Mouse (Mus musculus): ENCODE results near the gene Ptprh.

The Ptprh gene

GRCm38 (mm10) chr7:4502421-4503090, 101.3 kb downstream of the Ptprh start:
- no peak for DNase-seq (ENCODE audit: low read depth, low spot score)

DNA sequence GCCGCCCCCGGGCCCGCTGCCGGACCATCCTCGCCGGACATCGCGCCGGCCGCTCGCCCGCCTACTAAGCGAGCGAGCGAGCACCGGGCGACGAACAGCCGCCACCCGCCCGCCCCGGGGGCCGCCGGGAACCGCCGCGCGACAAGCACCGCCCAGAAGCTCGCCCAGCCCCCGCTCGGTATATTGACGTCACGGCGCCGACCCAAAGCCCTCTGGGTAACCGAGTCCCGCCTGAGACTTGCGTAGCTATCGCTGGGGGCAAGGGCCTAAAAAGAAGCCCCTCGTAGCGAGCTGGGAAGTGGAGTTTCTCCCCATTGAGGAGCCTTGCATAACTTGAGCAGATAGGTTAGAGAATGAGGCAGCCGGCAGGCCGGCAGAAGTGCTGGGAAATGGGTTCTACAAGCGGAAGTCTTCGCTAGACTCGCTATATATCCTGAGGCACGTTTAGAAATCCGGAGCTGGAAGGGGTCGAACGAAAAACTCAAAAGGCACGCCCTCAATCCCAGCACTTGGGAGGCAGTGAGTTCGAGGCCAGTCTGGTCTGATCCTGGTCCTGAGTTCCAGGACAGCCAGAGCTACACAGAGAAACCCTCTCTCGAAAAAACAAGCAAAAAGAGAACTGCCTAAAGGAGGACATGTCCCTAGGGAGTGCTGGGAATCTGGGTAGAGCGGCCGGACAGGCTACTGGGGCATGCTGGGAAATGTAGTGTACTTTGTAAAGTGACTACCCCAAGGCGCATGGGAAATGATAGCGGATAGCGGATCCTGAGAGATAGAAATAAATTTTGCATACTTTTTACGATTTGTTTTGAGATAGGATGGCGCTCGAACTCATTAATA, 102.1 kb downstream of the Ptprh start, which contains the start of gene Ppp1r12c:
Ppp1r12c (minus strand) TSS at position 123 of the 840 bp plus-strand sequence.
- peak; percentile 73 for DNase-seq (ENCODE audit: low read depth, low spot score)

GRCm38 (mm10) chr7:4500892-4501471, 102.9 kb downstream of the Ptprh start:
- no peak for DNase-seq (ENCODE audit: low read depth, low spot score)

DNA sequence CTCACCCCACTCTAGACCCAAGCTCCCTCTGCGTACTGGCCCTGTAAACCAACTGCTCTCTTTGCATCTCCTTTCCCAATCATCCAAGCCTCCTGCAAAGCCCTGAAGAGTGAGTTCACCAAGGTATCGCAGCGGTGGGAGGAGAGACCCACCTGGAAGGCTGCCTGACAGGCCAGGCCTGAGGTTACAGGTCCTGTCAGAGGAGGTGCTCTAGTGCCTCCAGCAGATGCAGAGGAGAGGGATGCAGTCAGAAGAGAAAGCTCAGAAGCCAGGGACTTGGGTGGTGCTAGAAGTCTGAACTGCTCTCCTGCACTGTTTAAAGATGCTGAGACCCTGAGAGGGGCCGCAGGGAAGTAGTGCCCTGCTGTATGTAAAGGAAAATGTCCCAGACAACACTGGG, 104.8 kb downstream of the Ptprh start:
- DNase-seq (ENCODE audit: low read depth, low spot score): no peak
